Mouse (Mus musculus) ES-E14 (cell line): Measurements from ENCODE around the gene H3f3b.

ENCODE experiments used
- CHD2 ChIP-seq: IDR thresholded peaks from 2 replicates; pipeline ENCODE4 v1.6.1; 2014; ENCODE audit warnings: mild to moderate bottlenecking, low read depth, low read length, inconsistent platforms
- HCFC1 ChIP-seq: IDR thresholded peaks from 2 replicates; pipeline ENCODE4 v1.6.1; 2012; ENCODE audit warnings: low read length, inconsistent platforms, borderline replicate concordance; ENCODE audit not compliant: insufficient read depth
- ZC3H11A ChIP-seq: IDR thresholded peaks from 2 replicates; pipeline ENCODE4 v1.6.1; 2012; ENCODE audit warnings: low read depth, mild to moderate bottlenecking, inconsistent platforms, low read length, borderline replicate concordance

DNA sequence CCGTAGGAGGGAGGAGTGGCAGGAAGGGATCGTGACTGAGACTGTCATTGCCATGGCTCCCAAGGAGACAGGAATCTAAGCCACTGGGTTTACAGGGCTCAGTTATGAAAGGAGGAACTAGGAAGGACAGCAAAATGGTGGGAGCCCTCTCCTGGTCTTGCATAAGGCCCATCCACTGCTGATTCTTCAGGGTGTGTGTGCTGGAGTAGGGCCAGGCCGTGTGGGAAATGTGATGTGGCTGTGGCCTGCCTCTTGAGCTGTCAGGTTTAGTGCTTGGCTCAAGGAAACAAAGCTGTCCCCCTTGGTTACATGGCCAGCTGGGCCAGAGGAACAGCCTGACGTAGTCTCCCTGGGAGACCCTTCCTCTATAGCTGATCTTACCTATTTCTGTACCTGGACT lies 22.4 kb upstream of the H3f3b start:
- TF ChIP-seq HCFC1 (no peak), CHD2 (no peak), ZC3H11A (no peak)
